Mouse (Mus musculus) lung, postnatal 14 days (tissue): Measurements from ENCODE around the gene Pcif1.
"Not testable (repeated sequence)": the region's sequence is repeated elsewhere in the genome, so short reads cannot be mapped to it uniquely, and the experiment has no call there.

Experiments
- DNase-seq: peaks from one replicate; pipeline ENCODE4 v3.0.0; 2021

The Pcif1 gene

GRCm38 (mm10) chr2:164866741-164867551 is 12.2 kb upstream of the Pcif1 start:
- DNase-seq: peak; percentile 83

DNA sequence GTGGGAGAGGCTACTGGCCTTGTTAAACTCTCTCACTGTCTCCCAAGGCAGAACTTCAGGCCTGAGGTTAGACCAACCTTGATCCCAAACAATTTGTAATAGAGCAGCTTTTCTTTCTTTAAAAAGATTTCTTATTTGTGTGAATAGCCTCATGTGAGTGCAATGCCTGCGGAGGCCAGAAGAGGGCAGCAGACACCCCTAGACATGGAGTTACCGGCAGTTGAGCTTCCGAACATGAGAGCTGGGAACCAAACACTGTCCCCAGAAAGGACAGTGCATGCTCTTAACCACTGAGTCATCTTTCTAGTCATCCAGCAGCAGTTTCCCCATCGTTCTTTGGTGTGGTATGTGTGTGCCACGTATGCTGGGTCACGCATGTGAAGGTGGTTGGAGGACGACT is 11.5 kb upstream of the Pcif1 start:
- peak; percentile 59 for DNase-seq

DNA sequence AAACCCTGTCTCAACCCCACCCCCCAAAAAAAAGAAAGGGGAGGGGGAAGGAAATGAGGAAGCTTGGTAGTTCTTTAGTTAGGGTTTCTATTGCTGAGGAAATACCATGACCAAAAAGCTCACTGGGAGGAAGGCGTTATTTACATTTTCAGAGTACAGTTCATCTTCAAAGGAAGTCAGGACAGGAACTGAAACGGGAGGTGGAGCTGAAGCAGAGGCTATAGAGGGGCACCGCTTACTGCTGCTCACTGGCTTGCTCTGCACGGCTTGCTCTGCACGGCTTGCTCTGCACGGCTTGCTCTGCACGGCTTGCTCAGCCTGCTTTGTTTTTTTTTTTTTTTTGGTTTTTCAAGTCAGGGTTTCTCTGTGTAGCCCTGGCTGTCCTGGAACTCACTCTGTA is 10.6 kb upstream of the Pcif1 start:
- DNase-seq: no peak

DNA sequence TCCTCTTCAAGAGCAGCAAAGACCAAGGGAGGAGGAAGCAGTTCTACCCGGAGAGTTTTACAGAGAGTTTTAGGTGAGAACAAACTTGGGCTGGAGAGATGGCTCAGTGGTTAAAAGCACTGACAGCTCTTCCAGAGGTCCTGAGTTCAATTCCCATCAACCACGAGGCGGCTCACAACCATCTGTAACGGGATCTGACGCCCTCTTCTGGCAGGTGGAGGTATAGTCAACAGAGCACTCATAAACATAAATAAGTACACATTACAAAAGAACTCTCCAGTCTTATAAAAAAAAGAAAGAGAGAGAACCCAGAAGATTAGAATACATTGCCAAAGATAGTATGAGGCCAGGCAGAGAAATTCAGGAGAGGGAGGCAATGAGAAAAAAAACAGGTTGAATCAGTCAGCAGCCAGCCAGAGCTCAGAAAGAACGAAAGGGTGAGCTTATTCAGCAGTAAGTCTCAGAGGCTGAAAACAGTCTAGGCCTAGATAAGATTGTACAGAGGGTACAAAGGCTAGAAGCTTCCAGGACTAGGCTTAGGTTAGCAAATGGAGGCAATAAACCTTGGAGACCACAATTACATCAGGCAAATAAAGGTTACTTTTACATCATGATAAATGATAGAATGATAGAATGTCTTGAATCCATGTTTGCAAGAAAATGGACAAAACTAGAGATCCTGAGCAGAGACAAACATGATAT is 7.4 kb upstream of the Pcif1 start:
- no peak for DNase-seq

DNA sequence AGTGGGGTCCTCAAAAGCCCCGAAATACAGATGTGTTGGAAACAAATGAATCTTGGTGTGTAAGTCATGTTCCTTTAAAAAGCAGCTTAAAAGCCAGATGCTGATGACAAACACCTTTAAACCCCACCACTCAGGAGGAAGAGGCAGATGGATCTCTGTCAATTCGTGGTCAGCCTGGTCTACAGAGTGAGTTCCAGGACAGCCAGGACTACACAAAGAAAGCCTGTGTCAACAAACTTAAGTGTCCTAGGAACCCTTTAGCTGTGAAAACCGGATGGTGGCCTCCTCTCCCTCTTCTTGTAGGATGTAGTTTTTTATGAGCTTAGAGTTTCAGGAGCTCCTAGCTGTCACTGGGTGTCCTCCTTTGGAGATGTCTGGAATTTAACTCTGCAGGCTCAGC is 5.5 kb upstream of the Pcif1 start:
- DNase-seq: no peak

GRCm38 (mm10) chr2:164874239-164874769 is 4.8 kb upstream of the Pcif1 start:
- DNase-seq: peak; percentile 58

GRCm38 (mm10) chr2:164875648-164876047 is 3.5 kb upstream of the Pcif1 start:
- not testable (repeated sequence) for DNase-seq

- DNase-seq: not testable (repeated sequence)
Measured at GRCm38 (mm10) chr2:164877376-164878215, 1.5 kb upstream of the Pcif1 start.

DNA sequence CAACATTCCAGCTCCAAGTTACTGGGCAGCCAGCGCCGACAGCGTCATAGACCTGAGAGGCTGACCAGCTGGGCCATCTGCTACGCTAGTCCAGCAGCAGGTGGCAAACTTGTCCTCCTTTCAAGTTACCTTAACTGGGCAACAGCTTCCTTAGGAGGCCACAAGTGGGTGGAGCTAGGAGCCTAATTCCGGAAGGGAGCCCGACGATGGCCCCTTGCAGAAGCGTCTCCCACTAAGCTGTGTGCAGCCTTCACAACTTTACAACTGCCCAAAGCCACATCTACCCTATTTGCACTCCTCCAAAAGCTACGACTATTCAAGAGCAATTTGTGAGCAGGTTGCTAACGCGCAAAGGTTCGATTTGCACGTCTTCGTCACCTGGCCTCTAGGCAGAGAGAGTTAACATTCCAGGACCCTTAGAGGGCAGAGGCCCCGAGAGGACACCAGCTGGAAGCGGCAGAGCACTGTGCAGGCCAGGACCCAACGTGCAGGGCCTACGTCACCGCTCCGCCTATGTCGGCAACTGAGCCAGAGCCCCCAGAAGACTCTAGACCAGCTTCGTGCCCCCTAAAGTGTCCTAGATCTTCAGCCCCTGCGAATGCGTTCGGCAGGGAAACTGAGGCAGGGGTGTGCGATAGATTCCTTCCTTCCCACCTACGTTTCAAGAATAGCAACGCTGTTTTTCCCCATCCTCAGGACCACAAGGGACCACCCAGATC is 436 bp upstream of the Pcif1 start:
- DNase-seq: peak; percentile 66

DNA sequence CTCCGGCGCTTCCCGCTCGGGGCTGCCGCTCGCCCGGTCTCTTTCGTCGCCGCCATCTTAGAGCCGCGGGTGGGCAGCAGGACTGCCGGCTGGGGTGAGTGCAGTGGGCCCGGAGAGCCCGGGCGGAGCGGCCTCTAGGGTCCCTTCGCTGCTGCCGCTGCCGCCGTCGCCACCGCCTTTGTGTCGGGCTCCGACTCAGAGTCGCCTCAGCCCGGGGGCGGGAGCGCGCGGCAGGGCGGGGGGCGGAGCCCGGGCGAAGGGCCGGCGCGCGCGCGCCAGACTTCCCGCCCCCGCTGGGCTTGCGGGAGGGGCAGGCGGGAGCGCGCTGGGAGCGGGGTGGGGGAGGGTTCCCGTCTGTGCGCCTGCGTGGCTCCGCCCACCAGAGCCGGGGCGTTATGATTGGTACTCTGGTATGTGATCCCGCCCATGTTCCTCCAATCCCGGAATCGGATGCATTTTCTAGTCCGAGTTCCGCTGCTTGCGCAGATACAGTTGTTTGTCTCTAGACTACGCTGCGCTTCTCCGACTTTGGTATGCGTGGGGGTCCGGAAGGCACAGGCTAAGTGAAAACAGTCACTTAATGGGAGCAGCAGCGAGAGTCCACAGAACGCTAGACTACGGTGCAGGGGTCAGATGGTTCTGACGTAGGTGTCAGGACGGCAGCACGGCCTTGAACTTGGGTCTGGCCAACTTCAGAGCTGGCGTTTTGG is 619 bp downstream of the Pcif1 start:
- peak; percentile 94 for DNase-seq

DNA sequence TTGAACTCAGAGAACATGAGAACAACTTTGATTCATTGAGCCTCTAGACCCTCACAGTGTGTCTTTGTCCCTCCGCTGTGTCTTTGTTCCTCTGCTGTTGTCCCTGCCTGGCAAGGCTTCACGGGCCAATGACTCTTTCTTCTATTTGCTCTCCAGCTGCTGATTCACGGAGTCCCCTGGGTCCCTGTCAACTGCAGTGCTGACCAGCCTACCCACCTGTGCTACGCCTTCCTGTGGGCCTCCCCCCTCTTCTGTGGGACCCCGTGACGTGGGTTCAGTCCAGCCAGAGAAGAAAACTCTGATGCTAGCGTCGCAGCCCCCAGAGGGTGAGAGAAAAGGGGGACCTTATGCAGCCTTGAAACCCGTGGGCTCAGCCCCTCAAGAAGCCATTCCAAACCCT is 3.5 kb downstream of the Pcif1 start:
- no peak for DNase-seq

DNA sequence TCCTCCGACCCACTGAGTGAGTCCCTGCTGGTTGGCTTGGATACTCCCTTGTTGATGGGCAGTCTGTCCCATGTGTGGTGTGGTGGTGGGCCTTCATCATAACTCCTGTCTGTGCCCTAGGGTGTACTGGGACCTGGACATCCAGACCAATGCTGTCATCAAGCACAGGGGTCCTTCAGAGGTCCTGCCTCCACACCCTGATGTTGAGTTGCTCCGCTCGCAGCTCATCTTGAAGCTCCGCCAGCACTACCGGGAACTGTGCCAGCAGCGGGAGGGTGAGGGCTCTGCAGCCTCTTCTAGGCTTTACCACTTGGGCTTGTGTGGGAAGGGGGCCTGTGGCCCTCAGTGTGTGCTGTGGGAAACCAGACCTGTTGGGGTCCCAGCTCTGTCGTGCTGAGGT is 6.7 kb downstream of the Pcif1 start:
- DNase-seq: peak; percentile 82

DNA sequence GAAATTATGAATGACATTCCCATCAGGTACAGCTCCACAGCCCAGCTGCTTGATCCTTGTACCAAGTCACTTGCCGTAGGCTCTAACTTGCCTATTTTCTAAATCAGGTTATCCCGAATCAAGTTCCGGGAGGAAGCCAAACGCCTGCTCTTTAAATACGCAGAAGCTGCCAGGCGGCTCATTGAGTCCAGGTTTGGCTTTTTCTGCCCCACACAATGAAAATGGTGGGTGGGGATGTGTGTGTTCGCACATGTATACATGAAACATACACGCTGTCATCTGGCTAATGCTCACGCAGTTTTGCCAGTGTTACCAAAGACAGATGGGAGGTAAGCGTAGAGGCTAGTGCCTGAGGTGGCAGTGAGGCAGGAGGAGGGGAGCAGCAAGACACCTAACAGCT is 7.5 kb downstream of the Pcif1 start:
- DNase-seq: no peak

DNA sequence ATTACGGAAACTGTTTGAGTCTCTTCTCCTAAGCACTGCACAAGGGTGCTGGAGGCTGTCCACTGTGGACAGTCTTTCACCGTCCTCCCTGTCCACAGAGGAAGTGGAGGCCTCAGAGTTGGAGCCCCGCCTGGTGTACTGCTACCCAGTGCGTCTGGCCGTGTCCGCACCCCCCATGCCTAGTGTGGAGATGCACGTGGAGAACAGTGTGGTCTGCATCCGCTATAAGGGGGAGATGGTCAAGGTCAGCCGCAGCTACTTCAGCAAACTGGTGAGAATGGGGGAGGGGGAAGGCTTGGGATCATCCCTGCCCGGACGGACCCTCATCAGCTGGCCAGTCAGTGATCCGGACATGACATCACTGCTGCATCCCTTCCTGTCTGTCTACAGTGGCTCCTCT is 9.9 kb downstream of the Pcif1 start:
- no peak for DNase-seq

- no peak for DNase-seq
Measured at GRCm38 (mm10) chr2:164889960-164890359, 10.9 kb downstream of the Pcif1 start.

GRCm38 (mm10) chr2:164890411-164891049 is 11.4 kb downstream of the Pcif1 start:
- DNase-seq: no peak

- no peak for DNase-seq
Measured at GRCm38 (mm10) chr2:164891056-164891834, 12.1 kb downstream of the Pcif1 start.

DNA sequence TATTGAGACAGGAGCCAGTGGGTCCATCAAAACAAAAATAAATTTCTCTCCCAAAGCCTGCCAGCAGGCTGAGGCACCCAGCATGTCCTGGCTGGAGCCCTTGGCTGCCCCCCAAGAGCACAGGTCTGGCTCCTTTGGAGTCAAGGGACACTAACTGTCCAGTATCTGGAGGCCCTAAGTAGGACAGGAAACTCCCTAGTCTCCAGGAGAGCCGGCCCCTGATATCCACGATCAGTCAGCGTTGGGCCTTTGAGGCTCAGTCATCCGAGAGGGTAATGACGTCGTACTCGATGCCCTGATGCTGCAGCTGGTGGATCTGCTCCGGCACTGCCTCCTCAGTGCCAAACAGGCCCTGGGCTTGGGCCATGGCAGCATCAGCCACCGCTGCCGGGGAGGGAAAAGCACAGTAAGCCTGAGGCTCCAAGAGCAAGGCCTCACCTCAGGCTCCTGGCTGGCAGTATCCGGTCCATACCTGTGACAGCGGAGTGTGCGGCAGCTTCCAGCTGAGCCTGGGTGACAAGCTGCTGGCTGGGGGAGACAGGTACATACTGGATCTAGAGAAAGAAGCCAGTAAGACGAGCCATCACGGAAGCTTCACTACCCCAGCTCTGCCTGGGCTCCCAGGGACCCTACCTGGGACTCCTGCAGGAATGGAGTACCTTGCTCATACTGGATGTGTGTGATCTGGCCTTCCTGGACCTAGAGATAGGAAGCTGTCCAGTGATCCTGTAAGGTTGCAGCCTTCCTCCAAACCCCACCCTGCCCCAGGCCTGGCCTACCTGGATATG is 13.0 kb downstream of the Pcif1 start:
- DNase-seq: no peak

- no peak for DNase-seq
Measured at GRCm38 (mm10) chr2:164892696-164893216, 13.7 kb downstream of the Pcif1 start.
